Mouse (Mus musculus): ENCODE measurements around the gene Clock.

- TF ChIP-seq CTCF (IDR thresholded peaks at IDR 0.05; ENCODE audit: control insufficient read depth, insufficient read depth, insufficient replicate concordance, low read depth, low read length): no peak
- TF ChIP-seq POLR2A (IDR thresholded peaks at IDR 0.05; ENCODE audit: control insufficient read depth, low read depth, low read length): no peak
Observed at GRCm38 (mm10) chr5:76243274-76243673, 61.3 kb downstream of the Clock start.

All from testis, adult 2 months (tissue).